Mouse (Mus musculus) liver, embryonic 18 days (tissue): Measurements from ENCODE around the gene Krt10. TPM values are rescaled to one million over a fixed set of nuclear protein-coding genes. Genes with fewer than 3 reads are reported as not detected.

Experiments
- polyA plus RNA-seq: library from polyadenylated mRNA; depleted of rRNA; stranded (reverse); fragments of >200 nt; gene quantifications from 2 replicates; pipeline ENCODE4 v1.2.3, GENCODE M21; 2012; rRNA removed

The Krt10 gene
- polyA plus RNA-seq = 1.5 and 1.7 TPM in 2 replicates

GRCm38 (mm10) chr11:99389264-99389663 is at the start of gene Krt10:
TSS of gene Krt10 (minus strand) at chr11:99389364.

GRCm38 (mm10) chr11:99437972-99438371 is 48.8 kb upstream of the Krt10 start, which contains the start of gene Krt20:
TSS of gene Krt20 (minus strand) at chr11:99438150.

GRCm38 (mm10) chr11:99422159-99422558 is 33.0 kb upstream of the Krt10 start, which contains the start of gene Krt12:
TSS of gene Krt12 (minus strand) at chr11:99422259.

GRCm38 (mm10) chr11:99374803-99375202 is 14.4 kb downstream of the Krt10 start, which contains the start of gene Krt28:
TSS of gene Krt28 (minus strand) at chr11:99374903.

GRCm38 (mm10) chr11:99351004-99351403 is 38.2 kb downstream of the Krt10 start, which contains the start of gene Krt27:
TSS of gene Krt27 (minus strand) at chr11:99351104.

GRCm38 (mm10) chr11:99337866-99338265 is 51.3 kb downstream of the Krt10 start, which contains the start of gene Krt26:
TSS of gene Krt26 (minus strand) at chr11:99337966.

Other genes starting within 250 kb of the Krt10 start
- gene Ccr7, start 234.3 kb downstream of the Krt10 start, polyA plus RNA-seq = 0.63 and 0.85 TPM in 2 replicates
- gene Smarce1, start 158.3 kb downstream of the Krt10 start, polyA plus RNA-seq = 38.1 and 45.5 TPM in 2 replicates
- 0.05 and 0.12 TPM in 2 replicates for gene Krt222, start 145.3 kb downstream of the Krt10 start, polyA plus RNA-seq
- not detected in 2 replicates for gene Krt24, start 104.1 kb downstream of the Krt10 start, polyA plus RNA-seq
- 0.03 TPM in 1 of 2 replicates, not detected in the other for gene Krt25, start 66.4 kb downstream of the Krt10 start, polyA plus RNA-seq
- not detected in 2 replicates for gene Krt26, start 51.4 kb downstream of the Krt10 start, polyA plus RNA-seq
- not detected in 2 replicates for gene Krt27, start 38.3 kb downstream of the Krt10 start, polyA plus RNA-seq
- not detected in 2 replicates for gene Krt28, start 14.5 kb downstream of the Krt10 start, polyA plus RNA-seq
- gene Krt12, start 32.9 kb upstream of the Krt10 start, polyA plus RNA-seq = 0.05 TPM in 1 of 2 replicates, not detected in the other
- gene Krt20, start 48.8 kb upstream of the Krt10 start, polyA plus RNA-seq = 12.1 and 18.7 TPM in 2 replicates
- gene Krt23, start 103.8 kb upstream of the Krt10 start, polyA plus RNA-seq = 4.7 and 5.5 TPM in 2 replicates
- not detected in 2 replicates for gene Krt39, start 132.0 kb upstream of the Krt10 start, polyA plus RNA-seq
- gene Krt40, start 153.8 kb upstream of the Krt10 start, polyA plus RNA-seq = not detected in 2 replicates
- gene Krtap3-3, start 161.5 kb upstream of the Krt10 start, polyA plus RNA-seq = not detected in 2 replicates
- not detected in 2 replicates for gene Krtap3-2, start 167.5 kb upstream of the Krt10 start, polyA plus RNA-seq
- not detected in 2 replicates for gene Gm11939, start 170.1 kb upstream of the Krt10 start, polyA plus RNA-seq
- not detected in 2 replicates for gene Krtap3-1, start 177.3 kb upstream of the Krt10 start, polyA plus RNA-seq
- not detected in 2 replicates for gene Krtap1-5, start 191.7 kb upstream of the Krt10 start, polyA plus RNA-seq
- gene Krtap1-4, start 194.3 kb upstream of the Krt10 start, polyA plus RNA-seq = not detected in 2 replicates
- gene Krtap1-3, start 202.0 kb upstream of the Krt10 start, polyA plus RNA-seq = not detected in 2 replicates
- not detected in 2 replicates for gene Krtap9-3, start 208.7 kb upstream of the Krt10 start, polyA plus RNA-seq
- gene Gm11938, start 213.9 kb upstream of the Krt10 start, polyA plus RNA-seq = not detected in 2 replicates
- gene Gm11937, start 220.8 kb upstream of the Krt10 start, polyA plus RNA-seq = not detected in 2 replicates
- gene Krtap2-4, start 225.5 kb upstream of the Krt10 start, polyA plus RNA-seq = not detected in 2 replicates
- gene Gm11562, start 231.1 kb upstream of the Krt10 start, polyA plus RNA-seq = not detected in 2 replicates
- gene Krtap4-1, start 238.9 kb upstream of the Krt10 start, polyA plus RNA-seq = not detected in 2 replicates
- gene Krtap4-2, start 245.7 kb upstream of the Krt10 start, polyA plus RNA-seq = not detected in 2 replicates